Mouse (Mus musculus): ENCODE measurements around the gene Gm7247. TPM values are rescaled to one million over a fixed set of nuclear protein-coding genes. Genes with fewer than 3 reads are reported as not detected.
A peak's percentile ranks its signal among the peaks of the same experiment; 100 is the strongest.
"Not testable (repeated sequence)": the region's sequence is repeated elsewhere in the genome, so short reads cannot be mapped to it uniquely, and the experiment has no call there.

The Gm7247 gene
- not detected in 2 replicates for polyA plus RNA-seq (2016; fragmentation: Nextera tagmentation; extraction: Ambion mirVana)

DNA sequence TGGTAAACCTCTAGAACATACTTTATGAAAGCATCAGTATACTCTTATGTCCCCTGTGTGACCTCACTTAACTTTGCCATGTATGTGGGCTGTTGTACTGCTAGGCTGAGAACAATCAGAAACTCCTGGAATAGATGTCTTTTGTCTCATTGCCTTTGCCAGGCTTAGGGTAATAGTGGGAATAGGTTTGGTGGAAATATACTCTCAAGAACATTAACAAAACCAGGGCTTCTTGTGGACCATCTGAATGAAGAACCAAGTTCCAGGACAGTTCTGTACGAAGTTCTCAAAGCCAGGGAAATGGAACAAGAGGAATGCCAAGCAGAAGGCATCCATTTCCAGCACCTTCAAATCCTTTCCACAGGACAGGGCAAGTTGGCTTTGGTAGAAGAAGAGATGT lies at the start of gene Gm7247:
Gene Gm7247 (plus strand): TSS at position 301 of the 400 bp plus-strand sequence.
- Histone ChIP-seq H3K27ac (no peak within 1 kb of the TSS), H3K27me3 (ENCODE audit: insufficient read depth, poor library complexity, severe bottlenecking) (peaks cover 15% of the 10 kb centered on the region), H3K4me3 (no peak within 1 kb of the TSS), H3K9me3 (no peaks in the 10 kb centered on the region), H3K4me1 (0 out of 2 replicates have a peak, but pooled peaks cover 5% of the 10 kb centered on the region), H3K36me3 (no peaks in the 10 kb centered on the region)
- 85% methylated on average over 1 of the region's 1 CpGs for WGBS
- no peak for DNase-seq (ENCODE audit: low spot score)

DNA sequence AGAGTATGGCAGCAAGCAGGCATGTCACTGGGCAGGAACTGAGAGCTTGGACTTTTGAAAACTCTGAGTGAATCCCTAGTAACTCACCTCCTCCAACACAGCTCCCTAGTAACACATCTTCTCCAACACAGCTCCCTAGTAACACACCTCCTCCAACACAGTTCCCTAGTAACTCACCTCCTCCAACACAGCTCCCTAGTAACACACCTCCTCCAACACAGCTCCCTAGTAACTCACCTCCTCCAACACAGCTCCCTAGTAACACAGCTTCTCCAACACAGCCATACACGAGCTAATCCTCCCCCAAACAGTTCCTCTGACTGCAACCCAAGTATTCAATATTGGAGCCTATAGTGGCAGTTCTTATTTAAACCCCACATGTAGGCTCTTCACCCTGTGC lies 37.6 kb upstream of the Gm7247 start:
- WGBS: 49% methylated on average over 1 of the region's 1 CpGs
- H3K4me3 ChIP-seq: no peak overlapping the region
- H3K36me3 ChIP-seq: no peaks in the 10 kb centered on the region
- H3K27me3 ChIP-seq (ENCODE audit: insufficient read depth, poor library complexity, severe bottlenecking): no peaks in the 10 kb centered on the region
- no peak for DNase-seq (ENCODE audit: low spot score)
- peaks cover 4% of the 10 kb centered on the region; the same call in 1 of the 2 replicates for H3K9me3 ChIP-seq
- H3K27ac ChIP-seq: no peak overlapping the region
- no peaks in the 10 kb centered on the region for H3K4me1 ChIP-seq

DNA sequence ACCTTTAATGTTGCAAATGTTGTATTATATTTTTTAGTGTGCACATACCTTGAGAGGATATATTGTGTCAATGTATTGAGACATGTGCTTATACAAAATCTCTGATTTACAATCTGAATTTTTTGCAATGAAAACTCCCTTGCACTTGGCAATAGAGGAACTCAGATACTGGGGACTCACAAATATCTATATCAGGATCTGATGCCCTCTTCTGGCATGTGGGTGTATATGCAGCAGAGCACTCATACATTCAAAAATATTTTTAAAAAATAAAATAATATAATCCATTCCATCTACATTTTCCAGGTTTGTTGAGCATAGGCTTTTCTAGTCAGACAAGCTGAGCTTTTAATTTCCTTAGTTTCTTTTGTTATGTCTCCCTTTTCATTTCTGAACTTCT lies 15.5 kb upstream of the Gm7247 start:
- H3K9me3 ChIP-seq: no peaks in the 10 kb centered on the region
- no peak overlapping the region for H3K27ac ChIP-seq
- no peaks in the 10 kb centered on the region for H3K36me3 ChIP-seq
- H3K4me1 ChIP-seq: no peaks in the 10 kb centered on the region
- no peak for DNase-seq (ENCODE audit: low spot score)
- no peaks in the 10 kb centered on the region for H3K27me3 ChIP-seq (ENCODE audit: insufficient read depth, poor library complexity, severe bottlenecking)
- no peak overlapping the region for H3K4me3 ChIP-seq

DNA sequence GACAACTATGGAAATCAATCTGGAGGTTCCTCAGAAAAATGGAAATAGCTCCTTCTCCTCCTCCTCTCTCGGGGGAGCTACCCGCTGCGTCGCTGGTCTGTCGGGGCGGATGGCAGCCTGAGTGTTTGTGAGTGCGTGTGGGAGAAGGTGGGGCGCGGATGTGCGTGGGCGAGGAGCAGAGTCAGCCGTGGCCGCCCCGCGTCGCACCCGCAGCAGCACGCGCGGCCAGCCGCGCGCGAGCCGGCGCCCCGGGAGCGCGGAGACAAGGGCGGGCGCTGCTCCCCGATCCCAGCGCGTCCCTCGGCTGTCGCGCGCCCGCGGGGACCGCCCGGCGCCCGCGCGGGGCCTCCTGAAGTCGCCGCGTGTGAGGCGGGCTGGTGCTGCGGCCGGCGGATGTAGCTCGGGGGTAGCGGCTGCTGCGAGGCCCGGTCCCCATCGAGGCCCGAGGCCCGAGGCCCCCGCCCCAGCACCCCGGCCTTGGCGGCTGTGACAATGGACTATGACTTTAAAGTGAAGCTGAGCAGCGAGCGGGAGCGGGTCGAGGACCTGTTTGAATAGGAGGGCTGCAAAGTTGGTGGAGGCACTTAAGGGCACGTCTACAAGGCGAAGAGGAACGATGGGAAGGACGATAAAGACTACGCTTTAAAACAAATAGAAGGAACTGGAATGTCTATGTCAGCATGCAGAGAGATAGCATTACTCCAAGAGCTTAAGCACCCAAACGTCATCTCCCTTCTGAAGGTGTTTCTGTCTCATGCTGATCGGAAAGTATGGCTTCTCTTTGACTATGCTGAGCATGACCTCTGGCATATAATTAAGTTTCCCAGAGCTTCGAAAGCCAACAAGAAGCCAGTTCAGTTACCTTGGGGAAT lies 3.2 kb upstream of the Gm7247 start:
- Histone ChIP-seq H3K4me1 (0 out of 2 replicates have a peak, but pooled peaks cover 5% of the 10 kb centered on the region), H3K36me3 (no peaks in the 10 kb centered on the region), H3K27me3 (ENCODE audit: insufficient read depth, poor library complexity, severe bottlenecking) (peaks cover 15% of the 10 kb centered on the region), H3K4me3 (peak overlapping the region; percentile 64), H3K9me3 (no peaks in the 10 kb centered on the region), H3K27ac (peak overlapping the region; percentile 84)
- WGBS: 4% methylated on average over 73 of the region's 75 CpGs
- DNase-seq (ENCODE audit: low spot score): no peak

DNA sequence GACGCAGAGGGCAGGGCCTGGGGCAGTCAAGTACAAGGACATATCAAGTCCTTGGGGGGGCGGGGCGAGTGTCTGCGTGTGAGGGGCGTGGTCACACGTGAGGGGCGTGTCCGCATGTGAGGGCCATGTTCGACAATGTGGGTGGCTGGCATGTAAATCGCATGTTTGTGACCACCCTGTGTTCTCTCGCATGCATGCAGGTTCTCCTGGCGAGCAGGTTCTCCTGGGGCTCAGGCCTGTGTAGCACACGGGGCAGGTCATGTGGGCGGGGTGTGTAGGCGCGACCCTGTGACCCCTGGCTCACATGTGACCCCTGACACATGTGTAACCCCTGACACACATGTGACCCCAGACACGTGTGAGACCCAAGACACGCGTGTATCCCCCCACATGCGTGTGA lies 21.2 kb downstream of the Gm7247 start:
- H3K36me3 ChIP-seq: no peaks in the 10 kb centered on the region
- DNase-seq (ENCODE audit: low spot score): no peak
- no peaks in the 10 kb centered on the region for H3K27me3 ChIP-seq (ENCODE audit: insufficient read depth, poor library complexity, severe bottlenecking)
- no peak overlapping the region for H3K4me3 ChIP-seq
- H3K27ac ChIP-seq: no peak overlapping the region
- WGBS: 90% methylated on average over 20 of the region's 20 CpGs
- H3K9me3 ChIP-seq: peaks cover 18% of the 10 kb centered on the region
- H3K4me1 ChIP-seq: no peaks in the 10 kb centered on the region

DNA sequence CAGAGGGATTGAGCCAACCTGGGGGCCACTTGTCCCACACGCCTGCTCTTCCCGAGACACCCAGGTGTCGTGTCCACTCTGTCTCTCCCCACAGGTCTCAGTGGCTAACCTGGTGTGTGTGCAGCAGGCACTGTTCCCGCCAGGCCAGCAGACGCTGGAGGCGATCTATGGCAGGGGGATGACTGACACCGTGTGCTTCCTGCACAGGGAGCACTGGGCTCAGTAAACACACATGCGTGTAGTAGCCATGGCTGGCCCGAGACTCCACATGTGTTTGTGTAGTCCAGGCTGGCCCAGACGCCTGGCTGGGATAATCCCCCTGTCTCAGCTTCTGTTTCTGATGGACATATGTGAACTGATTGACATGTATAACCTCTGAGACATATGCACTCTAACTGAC lies 22.8 kb downstream of the Gm7247 start:
- DNase-seq (ENCODE audit: low spot score): no peak
- WGBS: 94% methylated on average over 10 of the region's 10 CpGs
- Histone ChIP-seq H3K4me1 (no peaks in the 10 kb centered on the region), H3K27me3 (ENCODE audit: insufficient read depth, poor library complexity, severe bottlenecking) (no peaks in the 10 kb centered on the region), H3K27ac (no peak overlapping the region), H3K9me3 (peaks cover 18% of the 10 kb centered on the region), H3K36me3 (no peaks in the 10 kb centered on the region), H3K4me3 (no peak overlapping the region)

DNA sequence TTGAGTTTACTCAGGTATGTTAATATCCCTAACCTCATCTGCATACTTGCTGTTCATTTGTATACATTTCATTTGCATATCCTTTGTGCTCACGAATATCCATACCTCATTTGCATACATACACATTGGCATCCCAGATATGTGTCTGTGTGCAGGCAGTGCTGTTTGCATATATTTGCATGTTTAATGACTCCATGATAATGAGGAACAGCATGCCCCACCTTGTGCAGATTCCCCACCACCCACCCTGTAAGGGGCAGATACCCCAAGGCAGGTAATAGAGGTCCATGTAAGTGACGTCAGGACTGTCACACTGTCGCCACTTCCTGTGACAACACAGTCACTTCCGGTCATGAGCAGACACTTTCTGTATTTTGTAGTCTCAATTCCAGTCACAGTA lies 24.2 kb downstream of the Gm7247 start:
- no peaks in the 10 kb centered on the region for H3K36me3 ChIP-seq
- H3K27me3 ChIP-seq (ENCODE audit: insufficient read depth, poor library complexity, severe bottlenecking): no peaks in the 10 kb centered on the region
- DNase-seq (ENCODE audit: low spot score): no peak
- no peak overlapping the region for H3K27ac ChIP-seq
- 80% methylated on average over 4 of the region's 4 CpGs for whole genome bisulfite sequencing
- no peak overlapping the region for H3K4me3 ChIP-seq
- H3K4me1 ChIP-seq: no peaks in the 10 kb centered on the region
- H3K9me3 ChIP-seq: peaks cover 18% of the 10 kb centered on the region

DNA sequence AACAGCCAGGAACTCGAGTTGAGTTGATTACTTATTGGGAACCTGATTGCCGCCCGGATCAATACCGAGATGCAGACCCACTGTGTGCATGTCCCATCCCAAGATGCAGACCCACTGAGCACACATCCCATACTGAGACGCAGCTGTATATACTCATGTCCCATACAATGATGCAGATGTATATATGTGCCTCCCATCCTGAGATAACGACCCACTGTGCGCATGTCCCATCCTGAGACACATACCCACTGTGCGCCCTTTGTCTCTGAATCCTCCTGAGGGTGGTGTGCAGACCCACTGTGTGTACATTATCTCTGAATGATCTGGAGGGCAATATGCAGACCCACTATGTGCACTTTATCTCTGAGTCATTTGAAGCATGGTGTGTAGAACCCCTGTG lies 26.2 kb downstream of the Gm7247 start:
- no peak for DNase-seq (ENCODE audit: low spot score)
- Histone ChIP-seq H3K4me1 (no peaks in the 10 kb centered on the region), H3K36me3 (no peaks in the 10 kb centered on the region), H3K9me3 (peaks cover 16% of the 10 kb centered on the region), H3K27me3 (ENCODE audit: insufficient read depth, poor library complexity, severe bottlenecking) (no peaks in the 10 kb centered on the region), H3K27ac (no peak overlapping the region), H3K4me3 (no peak overlapping the region)
- 93% methylated on average over 8 of the region's 8 CpGs for WGBS

DNA sequence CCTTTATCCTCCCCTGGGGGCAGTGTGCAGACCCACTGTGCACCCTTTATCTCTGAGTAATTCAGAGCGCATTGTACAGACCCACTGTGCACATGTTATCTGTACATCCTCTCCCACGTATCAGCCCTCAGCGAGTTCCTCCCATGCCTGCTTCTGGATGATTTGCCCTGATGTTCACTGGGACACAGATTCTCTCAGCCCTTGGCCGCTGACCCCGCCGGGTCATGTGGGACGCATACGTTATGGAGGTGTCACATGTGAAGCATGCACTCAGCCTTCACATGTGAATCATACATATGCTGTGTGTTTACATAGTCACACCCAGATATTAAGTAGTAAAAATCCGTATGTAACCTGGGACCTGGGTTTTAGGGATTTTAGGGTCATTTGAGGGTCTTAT lies 26.7 kb downstream of the Gm7247 start:
- Histone ChIP-seq H3K4me3 (no peak overlapping the region), H3K36me3 (no peaks in the 10 kb centered on the region), H3K4me1 (no peaks in the 10 kb centered on the region), H3K27me3 (ENCODE audit: insufficient read depth, poor library complexity, severe bottlenecking) (no peaks in the 10 kb centered on the region), H3K27ac (no peak overlapping the region), H3K9me3 (peaks cover 11% of the 10 kb centered on the region)
- 93% methylated on average over 9 of the region's 9 CpGs for WGBS
- no peak for DNase-seq (ENCODE audit: low spot score)

DNA sequence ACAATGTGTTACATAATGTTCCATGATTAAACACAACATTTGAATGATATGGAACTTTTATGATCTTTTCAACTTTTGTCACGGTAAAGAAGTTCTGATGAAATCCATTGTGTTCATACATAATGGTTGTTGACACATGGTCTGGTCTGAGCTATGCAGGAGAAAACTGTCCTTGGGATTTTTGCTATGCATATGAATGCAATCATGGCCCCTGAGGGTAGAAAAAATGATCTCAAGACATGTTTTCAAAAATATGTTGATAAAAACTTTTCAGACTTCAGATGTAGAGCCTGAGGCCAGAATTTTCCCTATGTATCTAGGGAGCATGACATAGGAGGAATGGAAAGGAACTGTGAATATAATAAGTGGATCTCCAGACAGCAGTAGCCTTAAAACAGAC lies 49.0 kb downstream of the Gm7247 start, which contains the start of gene Vmn2r88:
Gene Vmn2r88 (plus strand): TSS at position 301 of the 400 bp plus-strand sequence.
- WGBS: 83% methylated on average over 1 of the region's 1 CpGs
- H3K4me1 ChIP-seq: no peaks in the 10 kb centered on the region
- no peaks in the 10 kb centered on the region for H3K9me3 ChIP-seq
- no peaks in the 10 kb centered on the region for H3K27me3 ChIP-seq (ENCODE audit: insufficient read depth, poor library complexity, severe bottlenecking)
- H3K36me3 ChIP-seq: no peaks in the 10 kb centered on the region
- H3K27ac ChIP-seq: no peak within 1 kb of the TSS
- H3K4me3 ChIP-seq: no peak within 1 kb of the TSS
- DNase-seq (ENCODE audit: low spot score): no peak

DNA sequence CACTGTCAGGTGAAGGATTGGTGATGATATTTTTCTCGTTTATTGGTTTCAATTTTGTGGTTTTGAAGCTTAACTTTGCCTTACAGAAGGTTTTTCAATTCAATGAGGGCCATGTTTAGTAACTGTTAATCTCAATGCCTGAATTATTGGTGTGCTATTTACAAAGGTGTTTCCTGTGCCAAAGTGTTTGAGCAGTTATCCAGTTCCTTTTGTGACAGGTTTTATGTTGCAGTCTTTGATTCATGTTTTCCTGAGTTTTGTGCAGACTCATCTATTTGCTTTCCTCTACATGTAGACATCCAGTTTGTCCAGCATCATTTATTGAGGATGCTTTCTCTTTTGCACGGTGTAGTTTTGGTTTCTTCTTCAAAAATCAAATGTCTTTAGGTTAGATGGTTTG lies 62.3 kb downstream of the Gm7247 start:
- no peak overlapping the region for H3K4me3 ChIP-seq
- no peaks in the 10 kb centered on the region for H3K9me3 ChIP-seq
- no peaks in the 10 kb centered on the region for H3K36me3 ChIP-seq
- WGBS: 59% methylated on average over 2 of the region's 2 CpGs
- H3K4me1 ChIP-seq: no peaks in the 10 kb centered on the region
- no peak overlapping the region for H3K27ac ChIP-seq
- DNase-seq (ENCODE audit: low spot score): no peak
- no peaks in the 10 kb centered on the region for H3K27me3 ChIP-seq (ENCODE audit: insufficient read depth, poor library complexity, severe bottlenecking)

DNA sequence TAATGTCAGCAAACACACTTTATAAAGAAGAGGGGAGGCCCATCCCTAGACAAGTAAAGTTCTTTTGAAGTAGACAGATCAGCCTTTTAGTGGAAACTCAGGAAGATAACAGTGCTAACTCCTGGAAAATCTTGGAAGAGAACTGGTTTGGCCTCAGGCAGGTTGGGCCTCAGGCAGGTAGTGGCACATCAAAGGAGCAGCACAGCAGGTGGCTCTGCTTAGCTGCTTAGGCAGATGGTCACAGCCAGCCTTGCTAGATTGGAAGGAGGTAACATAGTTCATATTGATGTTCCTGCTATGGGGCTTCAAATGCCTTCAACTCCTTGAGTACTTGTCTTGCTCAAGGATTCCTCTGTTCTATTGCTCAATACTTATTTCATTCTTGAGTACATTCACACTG lies 68.6 kb downstream of the Gm7247 start:
- not testable (repeated sequence) for H3K9me3 ChIP-seq; DNase-seq (ENCODE audit: low spot score)

DNA sequence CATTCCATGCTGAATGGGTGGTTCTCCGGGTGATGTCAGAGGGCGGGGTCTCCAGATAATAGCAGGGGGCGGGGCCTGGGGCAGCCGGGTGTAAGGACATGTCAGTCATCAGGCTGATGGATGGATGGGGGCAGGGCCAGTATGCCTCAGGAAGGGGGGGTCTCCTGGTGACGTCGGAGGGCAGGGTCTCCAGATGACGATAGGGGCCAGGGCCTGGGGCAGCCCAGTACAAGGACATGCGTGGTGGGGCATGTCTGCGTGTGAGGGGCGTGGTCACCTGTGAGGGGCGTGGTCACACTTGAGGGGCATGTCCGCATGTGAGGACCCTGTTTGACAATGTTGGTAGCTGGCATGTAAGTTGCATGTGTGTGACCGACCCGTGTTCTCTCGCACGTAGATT lies 73.0 kb downstream of the Gm7247 start:
- H3K27me3 ChIP-seq (ENCODE audit: insufficient read depth, poor library complexity, severe bottlenecking): no peaks in the 10 kb centered on the region
- no peaks in the 10 kb centered on the region for H3K4me1 ChIP-seq
- DNase-seq (ENCODE audit: low spot score): no peak
- 93% methylated on average over 16 of the region's 16 CpGs for WGBS
- peaks cover 17% of the 10 kb centered on the region for H3K9me3 ChIP-seq
- H3K27ac ChIP-seq: no peak overlapping the region
- H3K4me3 ChIP-seq: no peak overlapping the region
- H3K36me3 ChIP-seq: no peaks in the 10 kb centered on the region

More for the DNA sequence above, 68.6 kb downstream of the Gm7247 start:
- H3K36me3 ChIP-seq; H3K4me3 ChIP-seq; H3K4me1 ChIP-seq; H3K27me3 ChIP-seq (ENCODE audit: insufficient read depth, poor library complexity, severe bottlenecking); H3K27ac ChIP-seq: not testable (repeated sequence)

DNA sequence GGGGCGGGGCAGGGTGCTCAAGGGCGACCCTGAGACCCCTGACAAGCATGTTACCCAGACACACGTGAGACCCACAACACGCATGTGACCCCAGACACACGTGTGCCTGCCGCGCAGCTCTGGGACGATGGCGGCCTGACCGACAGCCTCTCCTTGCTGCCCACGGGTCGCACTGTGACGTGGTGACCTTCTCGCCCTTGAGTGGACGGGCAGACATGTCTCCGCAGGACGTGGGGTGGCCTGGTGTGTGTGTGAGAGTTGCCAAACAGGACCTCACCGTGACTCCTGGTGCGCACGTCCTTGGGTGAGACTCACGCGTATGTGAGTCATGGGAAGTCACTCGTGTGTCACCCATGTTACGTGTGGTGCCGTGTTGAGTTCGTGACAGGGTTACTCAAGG lies 73.5 kb downstream of the Gm7247 start:
- Histone ChIP-seq H3K9me3 (peaks cover 17% of the 10 kb centered on the region), H3K36me3 (no peaks in the 10 kb centered on the region), H3K27me3 (ENCODE audit: insufficient read depth, poor library complexity, severe bottlenecking) (no peaks in the 10 kb centered on the region), H3K4me1 (no peaks in the 10 kb centered on the region), H3K4me3 (no peak overlapping the region), H3K27ac (no peak overlapping the region)
- WGBS: 95% methylated on average over 26 of the region's 26 CpGs
- DNase-seq (ENCODE audit: low spot score): no peak

All from heart, embryonic 10.5 days (tissue).